Mouse (Mus musculus) thymus, adult 2 months (tissue): ENCODE results near the gene Igsf9b.

Experiments used
- CTCF ChIP-seq: fragments of 200-500 bp; IDR thresholded peaks from 2 replicates; pipeline ENCODE4 v1.5.1; 2012; ENCODE audit warnings: mild to moderate bottlenecking, control low read depth, low read length, moderate library complexity, borderline replicate concordance; ENCODE audit not compliant: control insufficient read depth, poor library complexity, insufficient read depth; ENCODE audit errors: extremely low read depth
- POLR2A ChIP-seq: fragments of 200-500 bp; IDR thresholded peaks from 2 replicates; pipeline ENCODE4 v1.6.1; 2012; ENCODE audit warnings: mild to moderate bottlenecking, low read length, control low read depth, moderate library complexity; ENCODE audit not compliant: control insufficient read depth, poor library complexity, insufficient read depth; ENCODE audit errors: extremely low read depth

- TF ChIP-seq CTCF (no peak), POLR2A (no peak)
These were observed 7.6 kb downstream of the Igsf9b start for GRCm38 (mm10) chr9:27306642-27307041.
